Mouse (Mus musculus) G1E (cell line): ENCODE data around the gene Ddx42. TPM values are rescaled to one million over a fixed set of nuclear protein-coding genes. Genes with fewer than 3 reads are reported as not detected.

Source experiments
- ATAC-seq: 2 replicates; pipeline ENCODE4 v1.8.0; 2016; ENCODE audit warnings: mild to moderate bottlenecking; ENCODE audit not compliant: insufficient number of reproducible peaks, poor library complexity, low FRiP score, severe bottlenecking; ENCODE audit errors: extremely low read depth
- DNase-seq: peaks from one replicate; pipeline ENCODE4 v3.0.0; 2012; ENCODE audit warnings: low spot score
- H3K27me3 ChIP-seq: 2 replicates; pipeline ENCODE4 v1.6.1; 2012; ENCODE audit warnings: mild to moderate bottlenecking, low read length, inconsistent platforms; ENCODE audit not compliant: insufficient read depth
- H3K36me3 ChIP-seq: replicated peaks from 2 replicates; pipeline ENCODE3; 2012; ENCODE audit warnings: mild to moderate bottlenecking, inconsistent platforms
- H3K4me1 ChIP-seq: 2 replicates; pipeline ENCODE4 v1.6.1; 2012; ENCODE audit warnings: low read depth, low read length, inconsistent platforms, mixed read lengths; ENCODE audit not compliant: insufficient read depth
- H3K4me3 ChIP-seq: 2 replicates; pipeline ENCODE4 v1.5.1; 2012; ENCODE audit warnings: low read depth, mild to moderate bottlenecking, inconsistent platforms, low read length, moderate library complexity, mixed read lengths
- H3K9me3 ChIP-seq: replicated peaks from 2 replicates; pipeline ENCODE4 v1.6.1; 2012; ENCODE audit warnings: inconsistent platforms
- CTCF ChIP-seq: IDR thresholded peaks from 2 replicates; pipeline ENCODE4 v1.5.1; 2012; ENCODE audit warnings: low read depth, low read length, inconsistent platforms, mixed read lengths
- GATA1 ChIP-seq: IDR thresholded peaks from 2 replicates; pipeline ENCODE4 v1.6.1; 2012; ENCODE audit warnings: borderline replicate concordance, low read length, inconsistent platforms, mixed read lengths
- GATA2 ChIP-seq: IDR thresholded peaks from 2 replicates; pipeline ENCODE4 v1.6.1; 2012; ENCODE audit warnings: low read depth, low read length, inconsistent platforms, borderline replicate concordance
- TAL1 ChIP-seq: conservative IDR thresholded peaks from 2 replicates; pipeline ENCODE4 v1.6.1; 2012; ENCODE audit warnings: low read depth, low read length, inconsistent platforms, mixed read lengths
- polyA plus RNA-seq: library from polyadenylated mRNA; stranded (reverse); fragments of >175 nt; gene quantifications from 2 replicates; pipeline ENCODE4 v1.2.3, GENCODE M21; 2012
- total RNA-seq, 2 experiments: library from RNA; stranded (forward) in 1 of 2; stranded (reverse) in 1 of 2; fragments of 200-1000 nt in 1 of 2; fragments of >200 nt in 1 of 2; fragmentation: Nextera tagmentation in 1 of 2; gene quantifications; 2 replicates each; pipeline ENCODE4 v1.2.3; 2014 to 2017

Ddx42 gene
- total and polyA plus RNA-seq, 3 experiments = 50.3 to 112 (median 63.7) TPM

DNA sequence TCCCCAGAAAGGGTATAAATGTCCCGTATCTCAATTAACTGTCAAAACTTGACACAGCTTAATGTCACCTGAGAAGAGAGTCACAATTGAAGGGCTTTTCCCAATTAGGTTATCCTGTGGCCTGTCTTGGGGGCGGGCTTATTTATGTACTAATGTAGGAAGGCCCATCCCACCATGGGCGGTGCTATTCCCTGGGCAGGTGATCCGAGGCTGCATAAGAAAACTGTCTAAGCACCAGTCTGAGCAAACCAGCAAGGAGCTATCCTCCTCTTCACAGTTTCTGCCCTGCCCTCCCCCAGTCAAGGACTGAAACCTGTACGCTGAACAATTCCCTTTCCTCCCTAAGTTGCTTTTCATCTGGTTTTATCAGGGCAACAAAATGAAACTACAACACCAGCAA is 73.7 kb downstream of the Ddx42 start:
- no peaks in the 10 kb centered on the region for H3K36me3 ChIP-seq
- peaks cover 40% of the 10 kb centered on the region for H3K27me3 ChIP-seq
- ATAC-seq = no peak
- no peak overlapping the region for H3K4me3 ChIP-seq
- H3K4me1 ChIP-seq = peaks cover 6% of the 10 kb centered on the region
- TF ChIP-seq TAL1 = no peak
- H3K9me3 ChIP-seq = no peaks in the 10 kb centered on the region
- no peak for DNase-seq

DNA sequence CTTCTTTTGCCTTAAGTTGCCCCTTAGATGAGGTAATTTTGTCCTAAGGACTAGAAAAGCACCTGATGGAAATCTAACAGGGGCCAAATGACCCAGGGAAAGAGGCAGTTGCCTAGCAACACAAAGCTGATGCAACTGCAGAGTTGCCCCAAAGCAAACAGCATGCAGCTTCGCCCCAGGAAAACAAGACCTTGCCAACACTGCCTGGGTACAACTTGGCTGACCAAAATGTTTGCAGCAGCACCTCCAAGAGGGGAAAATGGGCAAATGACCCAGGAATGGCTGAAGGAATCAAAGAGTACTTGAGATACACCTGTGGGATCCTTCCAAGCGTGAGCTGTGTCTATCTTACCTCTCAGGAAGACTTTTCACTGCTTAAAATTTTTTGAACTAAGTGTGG is 75.1 kb downstream of the Ddx42 start:
- DNase-seq (no peak), ATAC-seq (no peak)
- Histone ChIP-seq H3K4me3 (no peak overlapping the region), H3K27me3 (peaks cover 28% of the 10 kb centered on the region), H3K4me1 (peaks cover 6% of the 10 kb centered on the region), H3K36me3 (no peaks in the 10 kb centered on the region), H3K9me3 (no peaks in the 10 kb centered on the region)
- no peak for TF ChIP-seq GATA2
- no peak for TF ChIP-seq CTCF
- TF ChIP-seq GATA1 = no peak

Other genes with a start within 250 kb of the Ddx42 start
- gene Ace, start 249.0 kb upstream of the Ddx42 start, total RNA-seq (2014; fragmentation: Nextera tagmentation) = not detected in 2 replicates
- not detected in 2 replicates for gene Ace, start 249.0 kb upstream of the Ddx42 start, total RNA-seq (2017)
- not detected in 2 replicates for gene Ace, start 249.0 kb upstream of the Ddx42 start, polyA plus RNA-seq
- gene Ace3, start 222.3 kb upstream of the Ddx42 start, total RNA-seq (2014; fragmentation: Nextera tagmentation) = not detected in 2 replicates
- not detected in 2 replicates for gene Ace3, start 222.3 kb upstream of the Ddx42 start, total RNA-seq (2017)
- not detected in 2 replicates for gene Ace3, start 222.3 kb upstream of the Ddx42 start, polyA plus RNA-seq
- not detected in 2 replicates for gene Kcnh6, start 208.8 kb upstream of the Ddx42 start, total RNA-seq (2014; fragmentation: Nextera tagmentation)
- not detected in 2 replicates for gene Kcnh6, start 208.8 kb upstream of the Ddx42 start, total RNA-seq (2017)
- gene Kcnh6, start 208.8 kb upstream of the Ddx42 start, polyA plus RNA-seq = not detected in 2 replicates
- 70.7 and 84.6 TPM in 2 replicates for gene Dcaf7, start 180.1 kb upstream of the Ddx42 start, total RNA-seq (2014; fragmentation: Nextera tagmentation)
- 70.0 and 74.3 TPM in 2 replicates for gene Dcaf7, start 180.1 kb upstream of the Ddx42 start, total RNA-seq (2017)
- gene Dcaf7, start 180.1 kb upstream of the Ddx42 start, polyA plus RNA-seq = 40.4 and 59.3 TPM in 2 replicates
- 14.6 and 20.3 TPM in 2 replicates for gene Taco1, start 150.9 kb upstream of the Ddx42 start, total RNA-seq (2014; fragmentation: Nextera tagmentation)
- gene Taco1, start 150.9 kb upstream of the Ddx42 start, total RNA-seq (2017) = 20.4 and 21.4 TPM in 2 replicates
- gene Taco1, start 150.9 kb upstream of the Ddx42 start, polyA plus RNA-seq = 18.6 and 19.2 TPM in 2 replicates
- 21.1 and 30.0 TPM in 2 replicates for gene Map3k3, start 132.3 kb upstream of the Ddx42 start, total RNA-seq (2014; fragmentation: Nextera tagmentation)
- 29.5 and 31.9 TPM in 2 replicates for gene Map3k3, start 132.3 kb upstream of the Ddx42 start, total RNA-seq (2017)
- 4.5 and 4.9 TPM in 2 replicates for gene Map3k3, start 132.3 kb upstream of the Ddx42 start, polyA plus RNA-seq
- gene Gm10840, start 56.1 kb upstream of the Ddx42 start, total RNA-seq (2014; fragmentation: Nextera tagmentation) = not detected in 2 replicates
- gene Gm10840, start 56.1 kb upstream of the Ddx42 start, total RNA-seq (2017) = not detected in 2 replicates
- gene Gm10840, start 56.1 kb upstream of the Ddx42 start, polyA plus RNA-seq = not detected in 2 replicates
- gene Limd2, start 56.1 kb upstream of the Ddx42 start, total RNA-seq (2014; fragmentation: Nextera tagmentation) = 258 and 309 TPM in 2 replicates
- gene Limd2, start 56.1 kb upstream of the Ddx42 start, total RNA-seq (2017) = 77.5 and 94.4 TPM in 2 replicates
- 365 and 413 TPM in 2 replicates for gene Limd2, start 56.1 kb upstream of the Ddx42 start, polyA plus RNA-seq
- 28.9 and 40.2 TPM in 2 replicates for gene Strada, start 14.8 kb upstream of the Ddx42 start, total RNA-seq (2014; fragmentation: Nextera tagmentation)
- 19.5 and 21.1 TPM in 2 replicates for gene Strada, start 14.8 kb upstream of the Ddx42 start, total RNA-seq (2017)
- gene Strada, start 14.8 kb upstream of the Ddx42 start, polyA plus RNA-seq = 32.3 and 36.2 TPM in 2 replicates
- gene Ccdc47, start 582 bp upstream of the Ddx42 start, total RNA-seq (2014; fragmentation: Nextera tagmentation) = 78.5 and 92.2 TPM in 2 replicates
- 90.1 and 129 TPM in 2 replicates for gene Ccdc47, start 582 bp upstream of the Ddx42 start, total RNA-seq (2017)
- gene Ccdc47, start 582 bp upstream of the Ddx42 start, polyA plus RNA-seq = 3.8 and 3.9 TPM in 2 replicates
- 49.0 and 59.8 TPM in 2 replicates for gene Ftsj3, start 39.2 kb downstream of the Ddx42 start, total RNA-seq (2014; fragmentation: Nextera tagmentation)
- 90.6 and 109 TPM in 2 replicates for gene Ftsj3, start 39.2 kb downstream of the Ddx42 start, total RNA-seq (2017)
- 11.5 and 21.6 TPM in 2 replicates for gene Ftsj3, start 39.2 kb downstream of the Ddx42 start, polyA plus RNA-seq
- 44.0 and 50.7 TPM in 2 replicates for gene Psmc5, start 39.2 kb downstream of the Ddx42 start, total RNA-seq (2014; fragmentation: Nextera tagmentation)
- 90.7 and 96.0 TPM in 2 replicates for gene Psmc5, start 39.2 kb downstream of the Ddx42 start, total RNA-seq (2017)
- gene Psmc5, start 39.2 kb downstream of the Ddx42 start, polyA plus RNA-seq = 38.4 and 64.1 TPM in 2 replicates
- gene Smarcd2, start 56.0 kb downstream of the Ddx42 start, total RNA-seq (2014; fragmentation: Nextera tagmentation) = 94.1 and 113 TPM in 2 replicates
- 139 and 149 TPM in 2 replicates for gene Smarcd2, start 56.0 kb downstream of the Ddx42 start, total RNA-seq (2017)
- gene Smarcd2, start 56.0 kb downstream of the Ddx42 start, polyA plus RNA-seq = 138 and 154 TPM in 2 replicates
- not detected in 2 replicates for gene Tcam1, start 59.7 kb downstream of the Ddx42 start, total RNA-seq (2014; fragmentation: Nextera tagmentation)
- gene Tcam1, start 59.7 kb downstream of the Ddx42 start, total RNA-seq (2017) = 0.12 TPM in 1 of 2 replicates, not detected in the other
- gene Tcam1, start 59.7 kb downstream of the Ddx42 start, polyA plus RNA-seq = 0.01 TPM in 1 of 2 replicates, not detected in the other
- gene Gh, start 84.9 kb downstream of the Ddx42 start, total RNA-seq (2014; fragmentation: Nextera tagmentation) = not detected in 2 replicates
- not detected in 2 replicates for gene Gh, start 84.9 kb downstream of the Ddx42 start, total RNA-seq (2017)
- not detected in 2 replicates for gene Gh, start 84.9 kb downstream of the Ddx42 start, polyA plus RNA-seq
- not detected in 2 replicates for gene Cd79b, start 97.8 kb downstream of the Ddx42 start, total RNA-seq (2014; fragmentation: Nextera tagmentation)
- not detected in 2 replicates for gene Cd79b, start 97.8 kb downstream of the Ddx42 start, total RNA-seq (2017)
- 0.03 TPM in 1 of 2 replicates, not detected in the other for gene Cd79b, start 97.8 kb downstream of the Ddx42 start, polyA plus RNA-seq
- not detected in 2 replicates for gene Scn4a, start 136.4 kb downstream of the Ddx42 start, total RNA-seq (2014; fragmentation: Nextera tagmentation)
- 0.05 TPM in 1 of 2 replicates, not detected in the other for gene Scn4a, start 136.4 kb downstream of the Ddx42 start, total RNA-seq (2017)
- not detected in 2 replicates for gene Scn4a, start 136.4 kb downstream of the Ddx42 start, polyA plus RNA-seq
- not detected in 2 replicates for gene Prr29, start 148.5 kb downstream of the Ddx42 start, total RNA-seq (2014; fragmentation: Nextera tagmentation)
- gene Prr29, start 148.5 kb downstream of the Ddx42 start, total RNA-seq (2017) = 0.16 and 0.23 TPM in 2 replicates
- gene Prr29, start 148.5 kb downstream of the Ddx42 start, polyA plus RNA-seq = 0.07 TPM in 1 of 2 replicates, not detected in the other
- gene Icam2, start 171.1 kb downstream of the Ddx42 start, total RNA-seq (2014; fragmentation: Nextera tagmentation) = 3.7 and 10.3 TPM in 2 replicates
- 42.6 and 53.8 TPM in 2 replicates for gene Icam2, start 171.1 kb downstream of the Ddx42 start, total RNA-seq (2017)
- 2.1 and 3.4 TPM in 2 replicates for gene Icam2, start 171.1 kb downstream of the Ddx42 start, polyA plus RNA-seq